Mouse (Mus musculus): ENCODE results near the gene Lmtk3.

Gene Lmtk3

GRCm38 (mm10) chr7:45783511-45784091 lies at the start of gene Lmtk3:
Lmtk3 (plus strand) TSS chr7:45783738.
- peak; percentile 61 for DNase-seq (ENCODE audit: low read depth, low spot score)

- DNase-seq (ENCODE audit: low read depth, low spot score), result peak; percentile 90
Observed at GRCm38 (mm10) chr7:45739162-45739763, 44.3 kb upstream of the Lmtk3 start.

DNA sequence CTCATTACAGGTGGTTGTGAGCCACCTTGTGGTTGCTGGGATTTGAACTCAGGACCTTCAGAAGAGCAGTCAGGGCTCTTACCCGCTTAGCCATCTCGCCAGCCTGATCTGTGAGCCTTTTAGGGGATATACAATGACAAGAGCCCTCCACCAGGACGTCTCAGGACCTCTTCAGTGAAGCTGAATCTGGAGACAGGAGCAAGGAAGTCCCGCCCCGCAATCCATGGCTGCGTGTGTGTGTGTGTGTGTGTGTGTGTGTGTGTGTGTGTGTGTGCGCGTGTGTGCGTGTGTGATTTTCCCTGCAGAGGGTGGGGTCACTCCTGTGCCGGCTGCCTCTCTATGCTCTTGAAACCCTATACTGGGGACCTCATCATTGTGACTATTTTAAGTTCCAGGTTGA lies 43.7 kb upstream of the Lmtk3 start:
- DNase-seq (ENCODE audit: low read depth, low spot score), result no peak

GRCm38 (mm10) chr7:45741308-45741707 lies 42.2 kb upstream of the Lmtk3 start:
- DNase-seq (ENCODE audit: low read depth, low spot score), result no peak

DNA sequence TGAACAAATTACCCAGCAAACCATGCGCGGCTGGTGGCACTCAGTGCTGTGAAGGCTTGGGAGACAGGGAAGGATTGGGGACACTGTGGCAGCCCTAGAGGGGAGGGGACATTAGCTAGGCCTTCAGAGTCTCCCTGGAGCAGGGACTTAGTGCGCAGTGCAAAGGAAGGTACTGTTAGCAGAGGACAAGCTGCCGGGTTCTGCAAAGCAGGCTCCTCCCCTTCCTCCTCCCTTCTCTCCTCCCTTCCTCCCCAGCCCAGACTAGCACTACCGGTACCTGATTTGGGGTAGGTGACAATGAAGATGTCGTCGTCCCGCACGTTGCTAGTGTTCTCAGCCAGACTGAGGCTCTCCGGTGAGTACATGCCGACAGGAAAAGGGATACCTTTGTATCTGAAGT lies 41.8 kb upstream of the Lmtk3 start:
- DNase-seq (ENCODE audit: low read depth, low spot score), result no peak

DNA sequence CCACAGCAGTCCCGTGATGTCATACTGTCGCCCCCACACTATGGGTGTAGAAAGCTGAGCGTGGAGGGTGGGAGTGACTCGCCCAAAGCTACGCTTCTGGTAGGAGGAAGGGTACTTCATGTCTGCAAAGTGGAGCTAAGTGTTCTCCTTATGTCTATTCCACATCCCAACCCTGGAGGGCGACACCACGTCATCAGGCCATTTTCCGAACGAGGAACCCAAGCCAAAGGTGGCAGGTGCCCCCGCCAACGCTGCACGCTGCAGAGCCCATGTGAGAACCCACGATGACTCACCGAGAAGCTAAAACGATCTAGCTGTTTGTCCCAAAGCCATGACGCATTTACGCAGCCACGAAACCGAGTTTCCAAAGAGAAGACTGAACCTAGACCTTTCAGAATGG lies 41.2 kb upstream of the Lmtk3 start:
- no peak for DNase-seq (ENCODE audit: low read depth, low spot score)

- DNase-seq (ENCODE audit: low read depth, low spot score), result peak; percentile 87
Observed at GRCm38 (mm10) chr7:45744387-45744786, 39.2 kb upstream of the Lmtk3 start.

GRCm38 (mm10) chr7:45746518-45746917 lies 37.0 kb upstream of the Lmtk3 start:
- DNase-seq (ENCODE audit: low read depth, low spot score), result no peak

GRCm38 (mm10) chr7:45747450-45747849 lies 36.1 kb upstream of the Lmtk3 start:
- DNase-seq (ENCODE audit: low read depth, low spot score), result no peak

GRCm38 (mm10) chr7:45748110-45748509 lies 35.4 kb upstream of the Lmtk3 start:
- DNase-seq (ENCODE audit: low read depth, low spot score), result no peak

DNA sequence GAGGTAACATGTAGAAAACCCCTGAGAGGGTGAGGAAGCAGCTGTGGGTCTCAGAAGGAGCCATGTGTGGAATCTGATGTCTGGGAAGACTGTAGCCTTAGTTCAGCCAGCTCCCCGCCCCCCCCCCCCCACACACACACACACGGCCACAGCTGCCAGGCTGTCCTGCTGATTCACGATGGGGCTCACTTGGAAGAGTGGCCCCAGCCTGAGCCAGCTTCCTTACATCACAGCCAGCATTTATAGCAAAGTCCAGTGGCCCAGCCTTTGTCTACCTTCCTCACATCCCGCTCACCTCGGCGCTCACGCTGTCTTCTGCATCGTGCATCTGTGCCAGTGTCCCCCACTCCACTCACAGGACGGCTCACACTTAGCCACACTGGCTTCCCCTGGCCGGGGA lies 34.1 kb upstream of the Lmtk3 start:
- no peak for DNase-seq (ENCODE audit: low read depth, low spot score)

GRCm38 (mm10) chr7:45750162-45750561 lies 33.4 kb upstream of the Lmtk3 start:
- no peak for DNase-seq (ENCODE audit: low read depth, low spot score)

GRCm38 (mm10) chr7:45755703-45756102 lies 27.8 kb upstream of the Lmtk3 start:
- DNase-seq (ENCODE audit: low read depth, low spot score), result no peak

- peak; percentile 26 for DNase-seq (ENCODE audit: low read depth, low spot score)
Observed at GRCm38 (mm10) chr7:45759400-45759799, 24.1 kb upstream of the Lmtk3 start.

- DNase-seq (ENCODE audit: low read depth, low spot score), result no peak
Observed at GRCm38 (mm10) chr7:45760151-45760550, 23.4 kb upstream of the Lmtk3 start.

DNA sequence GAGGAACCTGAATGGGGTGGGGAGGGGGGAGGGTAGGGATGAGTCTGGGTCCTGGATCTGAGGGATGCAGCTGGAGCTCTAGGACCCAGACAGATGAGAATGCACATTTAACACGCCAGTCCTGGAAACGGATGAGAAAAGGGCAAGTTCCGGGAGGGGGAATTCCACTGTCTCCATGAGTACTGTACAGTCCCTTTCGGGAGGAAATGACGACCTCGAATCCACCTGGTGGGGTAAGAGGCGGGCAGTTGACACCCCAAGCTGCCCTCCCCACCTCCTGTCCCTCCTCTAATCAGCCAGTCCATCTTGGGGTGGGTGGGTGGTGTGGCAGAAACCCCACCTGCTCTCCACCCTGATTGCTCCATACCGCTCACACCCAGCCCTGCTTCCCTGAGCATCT lies 17.5 kb upstream of the Lmtk3 start:
- DNase-seq (ENCODE audit: low read depth, low spot score), result no peak

- DNase-seq (ENCODE audit: low read depth, low spot score), result no peak
Observed at GRCm38 (mm10) chr7:45766764-45767163, 16.8 kb upstream of the Lmtk3 start.

GRCm38 (mm10) chr7:45767500-45767899 lies 16.0 kb upstream of the Lmtk3 start:
- DNase-seq (ENCODE audit: low read depth, low spot score), result no peak

GRCm38 (mm10) chr7:45770427-45771082 lies 13.0 kb upstream of the Lmtk3 start:
- DNase-seq (ENCODE audit: low read depth, low spot score), result no peak

DNA sequence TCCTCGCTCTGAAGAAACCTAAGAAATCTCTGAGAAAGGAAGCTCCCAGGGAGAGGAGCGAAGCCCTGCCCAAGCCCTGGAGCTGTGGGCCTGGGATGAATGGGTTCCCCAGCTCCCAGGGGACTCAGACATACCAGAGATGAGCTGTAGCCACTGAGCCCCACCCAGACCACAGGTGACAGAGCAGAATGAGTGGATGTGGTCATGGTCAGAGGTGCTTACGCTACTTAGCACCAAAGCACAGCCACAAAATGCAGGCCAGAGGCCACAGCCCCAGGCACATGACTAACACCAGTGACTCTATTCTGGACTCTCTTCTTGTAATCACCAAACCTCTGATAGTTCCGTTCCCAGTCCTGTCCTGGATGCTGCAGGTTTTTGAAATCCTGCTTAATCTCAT lies 12.4 kb upstream of the Lmtk3 start:
- no peak for DNase-seq (ENCODE audit: low read depth, low spot score)

- DNase-seq (ENCODE audit: low read depth, low spot score), result no peak
Observed at GRCm38 (mm10) chr7:45775237-45775636, 8.3 kb upstream of the Lmtk3 start.

DNA sequence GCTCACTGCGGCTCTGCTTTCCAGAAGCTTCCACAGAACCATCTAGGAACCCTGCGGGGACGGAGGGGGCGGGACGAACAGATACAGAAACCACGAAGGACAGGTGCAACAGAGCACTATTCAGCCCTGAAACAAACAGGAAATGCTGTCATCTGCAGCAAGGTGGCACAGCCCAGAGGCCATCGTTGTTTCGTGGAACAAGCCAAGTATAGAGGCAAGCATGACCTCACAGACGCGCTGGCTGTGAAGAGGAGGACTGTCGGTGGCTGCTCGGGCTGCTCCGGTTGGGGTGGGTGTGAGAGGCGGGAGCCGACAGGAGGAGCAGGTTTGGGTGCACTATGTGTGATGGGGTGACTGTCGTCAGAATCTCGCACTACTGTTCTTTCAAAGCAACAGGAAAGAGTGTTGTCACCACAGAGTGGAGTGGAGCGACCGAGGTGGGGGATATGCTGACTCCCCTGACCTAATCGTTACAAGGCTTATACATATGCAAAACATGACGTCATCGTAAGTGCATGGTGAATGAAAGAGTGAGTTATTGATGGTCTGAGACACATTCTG lies 4.4 kb upstream of the Lmtk3 start:
- no peak for DNase-seq (ENCODE audit: low read depth, low spot score)

- DNase-seq (ENCODE audit: low read depth, low spot score), result no peak
Observed at GRCm38 (mm10) chr7:45782271-45782670, 1.3 kb upstream of the Lmtk3 start.
